Mouse (Mus musculus) CH12.LX (cell line): ENCODE measurements around the gene Cacna2d1.

Experiments
- CTCF ChIP-seq, 2 experiments: IDR thresholded peaks in 1 of 2; conservative IDR thresholded peaks in 1 of 2; 2 replicates each; pipeline ENCODE4 v1.5.1; 2011 to 2012; ENCODE audit warnings: low read depth in 2 of 2, low read length in 2 of 2, improper control_type of control experiment in 1 of 2, inconsistent platforms in 1 of 2, mild to moderate bottlenecking in 1 of 2, moderate library complexity in 1 of 2
- IRF4 ChIP-seq: IDR thresholded peaks from 2 replicates; pipeline ENCODE4 v1.6.1; 2014; ENCODE audit warnings: low read depth, mild to moderate bottlenecking, inconsistent platforms, low read length, improper control_type of control experiment
- POLR2A ChIP-seq: IDR thresholded peaks from 2 replicates; pipeline ENCODE4 v1.6.1; 2011; ENCODE audit warnings: low read depth, mild to moderate bottlenecking, improper control_type of control experiment, low read length
- UBTF ChIP-seq: IDR thresholded peaks from 2 replicates; pipeline ENCODE4 v1.6.1; 2012; ENCODE audit warnings: low read depth, mild to moderate bottlenecking, inconsistent platforms, low read length, improper control_type of control experiment, moderate library complexity
- USF2 ChIP-seq: conservative IDR thresholded peaks from 2 replicates; pipeline ENCODE4 v1.6.1; 2011; ENCODE audit warnings: low read depth, low read length, improper control_type of control experiment
- ZC3H11A ChIP-seq: IDR thresholded peaks from 2 replicates; pipeline ENCODE4 v1.6.1; 2012; ENCODE audit warnings: low read depth, mild to moderate bottlenecking, inconsistent platforms, low read length, improper control_type of control experiment
- ZKSCAN1 ChIP-seq: IDR thresholded peaks from 2 replicates; pipeline ENCODE4 v1.6.1; 2012; ENCODE audit warnings: low read depth, inconsistent platforms, low read length, improper control_type of control experiment, borderline replicate concordance

GRCm38 (mm10) chr5:16013649-16014048 lies 79.2 kb downstream of the Cacna2d1 start:
- TF ChIP-seq USF2 (no peak), CTCF (conservative IDR thresholded peaks at IDR 0.05 in 1 of 2, IDR thresholded peaks at IDR 0.05 in 1 of 2; ENCODE audit: low read depth in 2 of 2, low read length in 2 of 2) (no peak), UBTF (no peak), IRF4 (no peak), POLR2A (no peak), ZKSCAN1 (no peak), ZC3H11A (no peak)
